Mouse (Mus musculus) heart, adult 18-20 months (tissue): ENCODE measurements at regions not wholly inside any gene's neighbourhood (a gene's known extent, or its start where the extent isn't known, plus 50 kb on each side); places are given as distances from the start of the nearest gene placed in this dataset.

Experiments used
- DNase-seq, 2 experiments: peaks; one replicate each; pipeline ENCODE4 v3.0.0; 2021 to 2022; ENCODE audit warnings: mixed read lengths in 1 of 2

GRCm38 (mm10) chr17:45866876-45867652 is 133.4 kb upstream of the 1600014C23Rik start:
- DNase-seq, result peak; percentile 63 to 85

GRCm38 (mm10) chr17:45866346-45866745 is 132.7 kb upstream of the 1600014C23Rik start:
- peak; percentile 60 to 75 for DNase-seq

- peak in 1 of 2 experiments; percentile 44 for DNase-seq
Measured at GRCm38 (mm10) chr17:45865944-45866343, 132.3 kb upstream of the 1600014C23Rik start.

GRCm38 (mm10) chr17:45863471-45864205 is 130.0 kb upstream of the 1600014C23Rik start:
- DNase-seq, result no peak

GRCm38 (mm10) chr17:45863031-45863430 is 129.4 kb upstream of the 1600014C23Rik start:
- DNase-seq, result no peak

- DNase-seq, result no peak
Measured at GRCm38 (mm10) chr17:45859441-45859840, 125.8 kb upstream of the 1600014C23Rik start.

- no peak for DNase-seq
Measured at GRCm38 (mm10) chr17:45853931-45854653, 120.4 kb upstream of the 1600014C23Rik start.

- no peak for DNase-seq
Measured at GRCm38 (mm10) chr17:45852402-45852801, 118.8 kb upstream of the 1600014C23Rik start.

GRCm38 (mm10) chr17:45851723-45852396 is 118.2 kb upstream of the 1600014C23Rik start:
- no peak for DNase-seq

GRCm38 (mm10) chr17:45850976-45851375 is 117.3 kb upstream of the 1600014C23Rik start:
- DNase-seq, result no peak

GRCm38 (mm10) chr17:45850174-45850573 is 116.5 kb upstream of the 1600014C23Rik start:
- DNase-seq, result peak; percentile 35 to 44

- peak; percentile 74 to 79 for DNase-seq
Measured at GRCm38 (mm10) chr17:45848605-45849004, 115.0 kb upstream of the 1600014C23Rik start.

- DNase-seq, result peak; percentile 73 to 80
Measured at GRCm38 (mm10) chr17:45847701-45848378, 114.2 kb upstream of the 1600014C23Rik start.

GRCm38 (mm10) chr17:45845832-45846231 is 112.2 kb upstream of the 1600014C23Rik start:
- DNase-seq, result no peak

GRCm38 (mm10) chr17:45836731-45837130 is 103.1 kb upstream of the 1600014C23Rik start:
- no peak for DNase-seq

GRCm38 (mm10) chr17:45836253-45836652 is 102.6 kb upstream of the 1600014C23Rik start:
- DNase-seq, result no peak

GRCm38 (mm10) chr17:45834518-45835071 is 101.0 kb upstream of the 1600014C23Rik start:
- DNase-seq, result no peak

GRCm38 (mm10) chr17:45830324-45830723 is 96.7 kb upstream of the 1600014C23Rik start:
- DNase-seq, result no peak

- no peak for DNase-seq
Measured at GRCm38 (mm10) chr17:45829571-45829970, 95.9 kb upstream of the 1600014C23Rik start.

GRCm38 (mm10) chr17:45828843-45829242 is 95.2 kb upstream of the 1600014C23Rik start:
- DNase-seq, result no peak

- no peak for DNase-seq
Measured at GRCm38 (mm10) chr17:45828284-45828824, 94.7 kb upstream of the 1600014C23Rik start.
